Mouse (Mus musculus): ENCODE measurements around the gene Ppip5k1. TPM values are rescaled to one million over a fixed set of nuclear protein-coding genes. Genes with fewer than 3 reads are reported as not detected.
"Not testable (repeated sequence)": the region's sequence is repeated elsewhere in the genome, so short reads cannot be mapped to it uniquely, and the experiment has no call there.

Gene Ppip5k1
- polyA plus RNA-seq (2012; ENCODE audit: insufficient read depth, insufficient read length, missing spikeins) = 13.8 and 15.0 TPM in 2 replicates

DNA sequence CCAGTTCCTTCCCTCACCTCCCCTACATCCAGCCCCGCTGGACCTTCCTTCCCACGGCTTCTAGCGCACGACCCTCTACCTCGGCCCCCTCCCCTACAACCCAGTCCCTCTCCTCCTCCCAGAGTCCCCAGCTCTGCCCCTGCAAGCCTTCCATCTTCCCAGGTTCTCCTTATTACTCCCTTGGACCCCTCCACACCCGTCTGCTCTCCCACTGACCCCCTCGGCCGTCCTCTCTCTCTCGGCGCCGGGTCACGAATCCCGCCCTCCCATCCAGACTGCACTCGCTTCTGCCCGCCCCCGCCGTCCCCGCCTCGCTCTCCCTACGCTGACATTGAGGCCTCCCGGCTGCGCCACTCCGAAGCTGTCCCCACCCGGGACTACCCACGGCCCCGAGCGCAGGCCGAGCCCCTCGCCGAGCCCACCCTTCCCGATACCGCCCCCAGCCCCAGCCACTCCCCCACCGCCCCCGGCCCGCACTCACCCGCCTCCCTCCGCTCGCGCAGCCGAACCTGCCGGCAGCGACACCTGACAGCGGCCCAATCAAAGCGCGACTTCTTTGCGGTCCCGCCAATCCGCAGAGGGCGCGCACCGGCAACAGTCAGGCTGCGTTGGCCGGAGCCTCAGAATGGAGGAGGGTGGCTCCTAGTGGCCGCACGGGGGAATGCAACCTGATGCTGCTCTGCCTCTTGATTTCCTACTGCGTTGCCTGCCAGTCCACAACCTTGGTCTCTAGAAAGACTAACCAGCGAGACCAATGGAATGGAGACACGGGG, at the start of gene Ppip5k1:
Gene Ppip5k1, minus strand, starts transcription at position 577 of the 773 bp plus-strand sequence.
- no peak within 1 kb of the TSS for H3K27ac ChIP-seq (ENCODE audit: insufficient read depth, low read depth, low read length)
- TF ChIP-seq CTCF (IDR thresholded peaks at IDR 0.05; ENCODE audit: low read depth, low read length) = peak; percentile 32; the same call in 1 of the 2 replicates
- no peak for TF ChIP-seq POLR2A (IDR thresholded peaks at IDR 0.05; ENCODE audit: borderline replicate concordance, low read depth, low read length)
- H3K4me1 ChIP-seq (ENCODE audit: control insufficient read depth, insufficient read depth, low read length) = peaks cover 13% of the 10 kb centered on the region

DNA sequence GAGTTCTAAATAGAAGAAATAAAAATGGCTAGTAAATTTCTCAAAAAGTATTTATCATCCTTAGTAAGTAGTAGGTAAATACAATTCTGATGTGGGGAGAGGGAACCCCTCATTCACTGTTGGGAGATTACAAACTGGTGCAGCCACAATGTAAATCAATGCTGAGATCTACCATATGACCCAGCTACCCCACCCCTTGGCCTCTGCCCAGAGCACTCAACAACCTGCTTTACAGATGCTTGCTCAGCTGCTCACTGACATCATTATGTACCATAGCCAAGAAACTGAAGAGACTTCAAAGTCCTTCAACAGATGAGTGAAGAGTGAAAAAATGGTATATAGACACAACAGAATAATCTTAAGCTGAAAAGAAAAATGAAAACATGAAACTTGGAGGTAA, 48.1 kb upstream of the Ppip5k1 start:
- Histone ChIP-seq H3K4me1 (ENCODE audit: control insufficient read depth, insufficient read depth, low read length) (no peaks in the 10 kb centered on the region), H3K27ac (ENCODE audit: insufficient read depth, low read depth, low read length) (no peak overlapping the region), H3K4me3 (ENCODE audit: insufficient read depth, low read length) (no peak overlapping the region)
- no peak for TF ChIP-seq CTCF (IDR thresholded peaks at IDR 0.05; ENCODE audit: low read depth, low read length)
- TF ChIP-seq POLR2A (IDR thresholded peaks at IDR 0.05; ENCODE audit: borderline replicate concordance, low read depth, low read length) = no peak

More for the DNA sequence above, at the start of gene Ppip5k1:
- H3K4me3 ChIP-seq (ENCODE audit: insufficient read depth, low read length) = peak within 1 kb of the TSS; percentile 95

DNA sequence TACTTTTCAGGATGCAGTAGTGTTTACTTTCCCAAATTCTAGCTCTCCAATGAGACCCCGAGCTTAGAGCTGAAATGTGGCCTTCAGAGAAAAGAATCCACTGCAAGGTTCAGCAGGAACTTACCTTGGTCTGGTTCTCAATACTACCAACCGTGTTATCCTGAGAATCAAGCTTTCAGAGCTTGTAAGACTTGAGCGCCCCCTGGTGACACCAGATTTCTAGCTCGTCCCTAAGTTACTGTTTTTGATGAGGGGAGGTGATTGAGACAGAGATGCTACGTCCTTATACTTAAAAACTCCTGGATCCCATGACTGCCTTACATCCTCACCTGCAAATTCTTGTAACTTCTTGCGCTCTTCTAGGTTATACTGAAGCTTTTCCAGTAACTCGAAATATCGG, 41.4 kb upstream of the Ppip5k1 start:
- TF ChIP-seq CTCF (IDR thresholded peaks at IDR 0.05; ENCODE audit: low read depth, low read length) (no peak), POLR2A (IDR thresholded peaks at IDR 0.05; ENCODE audit: borderline replicate concordance, low read depth, low read length) (no peak)
- Histone ChIP-seq H3K4me1 (ENCODE audit: control insufficient read depth, insufficient read depth, low read length) (no peaks in the 10 kb centered on the region), H3K4me3 (ENCODE audit: insufficient read depth, low read length) (no peak overlapping the region), H3K27ac (ENCODE audit: insufficient read depth, low read depth, low read length) (no peak overlapping the region)

DNA sequence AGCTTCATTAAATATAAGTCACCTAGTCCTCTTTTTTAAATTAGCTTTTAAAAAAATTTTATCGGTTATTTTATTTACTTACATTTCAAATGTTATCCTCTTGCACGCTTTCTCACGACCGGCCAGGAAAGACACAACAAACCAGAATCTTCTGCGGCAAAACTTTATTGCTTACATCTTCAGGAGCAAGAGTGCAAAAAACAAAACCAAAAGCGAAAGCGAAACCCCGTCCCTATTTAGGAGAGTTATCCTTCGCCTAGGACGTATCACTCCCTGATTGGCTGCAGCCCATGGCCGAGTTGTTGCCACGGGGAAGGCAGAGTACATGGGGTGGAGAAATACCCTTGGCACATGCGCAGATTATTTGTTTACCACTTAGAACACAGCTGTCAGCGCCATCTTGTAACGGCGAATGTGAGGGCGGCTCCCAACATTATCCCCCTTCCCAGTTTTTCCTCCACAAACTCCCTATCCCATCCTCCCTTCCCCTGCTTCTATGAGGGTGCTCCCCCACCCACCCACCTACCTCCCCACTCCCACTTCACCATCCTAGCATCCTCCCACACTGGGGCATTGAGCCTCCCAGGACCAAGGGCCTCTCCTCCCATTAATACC, 31.9 kb upstream of the Ppip5k1 start, which contains the start of gene Strc:
Gene Strc, minus strand, starts transcription at position 208 of the 615 bp plus-strand sequence.
- not testable (repeated sequence) for H3K4me3 ChIP-seq (ENCODE audit: insufficient read depth, low read length); H3K27ac ChIP-seq (ENCODE audit: insufficient read depth, low read depth, low read length); H3K4me1 ChIP-seq (ENCODE audit: control insufficient read depth, insufficient read depth, low read length)

DNA sequence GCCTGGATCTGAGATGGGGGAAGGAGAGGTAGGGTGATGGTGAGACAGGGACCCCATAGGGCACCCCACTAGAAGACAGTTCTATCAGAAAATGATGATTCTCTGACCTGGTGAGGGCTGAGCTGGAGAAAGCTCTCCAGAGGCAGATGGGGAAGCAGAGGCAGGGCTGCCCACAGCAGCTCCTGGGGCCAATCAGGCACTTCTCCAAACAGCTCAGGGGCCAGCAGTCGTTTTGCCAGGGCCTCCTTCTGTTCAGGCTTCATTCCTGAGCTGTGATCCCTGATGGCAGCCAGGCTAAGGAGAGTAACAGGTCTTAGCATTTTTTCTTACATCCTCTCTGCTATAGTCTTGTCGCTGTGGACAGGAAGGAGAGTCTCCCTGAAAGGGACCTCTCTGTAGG, 19.6 kb upstream of the Ppip5k1 start:
- no peaks in the 10 kb centered on the region for H3K4me1 ChIP-seq (ENCODE audit: control insufficient read depth, insufficient read depth, low read length)
- TF ChIP-seq POLR2A (IDR thresholded peaks at IDR 0.05; ENCODE audit: borderline replicate concordance, low read depth, low read length) = no peak
- TF ChIP-seq CTCF (IDR thresholded peaks at IDR 0.05; ENCODE audit: low read depth, low read length) = no peak
- H3K27ac ChIP-seq (ENCODE audit: insufficient read depth, low read depth, low read length) = no peak overlapping the region
- no peak overlapping the region for H3K4me3 ChIP-seq (ENCODE audit: insufficient read depth, low read length)

DNA sequence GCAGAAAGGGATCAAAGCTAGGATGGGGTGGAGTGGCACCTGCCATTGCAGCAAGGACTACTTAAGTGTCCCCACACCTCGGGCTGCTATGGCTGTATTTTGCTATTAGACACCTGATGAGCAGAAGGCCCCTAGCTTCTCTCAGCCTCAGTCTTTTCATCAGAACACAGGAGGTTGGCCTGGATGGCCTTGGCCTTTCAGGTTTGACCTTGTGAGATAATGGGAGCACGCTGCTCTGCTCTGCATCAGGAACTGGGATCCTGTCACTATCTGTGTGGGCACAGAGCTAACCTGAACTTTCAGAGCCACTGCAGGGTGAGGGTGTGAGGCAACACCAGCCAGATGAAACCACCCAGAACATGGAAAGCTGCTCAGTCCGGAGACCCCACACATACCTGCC, 17.1 kb upstream of the Ppip5k1 start:
- Histone ChIP-seq H3K4me1 (ENCODE audit: control insufficient read depth, insufficient read depth, low read length) (no peaks in the 10 kb centered on the region), H3K4me3 (ENCODE audit: insufficient read depth, low read length) (no peak overlapping the region), H3K27ac (ENCODE audit: insufficient read depth, low read depth, low read length) (no peak overlapping the region)
- no peak for TF ChIP-seq CTCF (IDR thresholded peaks at IDR 0.05; ENCODE audit: low read depth, low read length)
- TF ChIP-seq POLR2A (IDR thresholded peaks at IDR 0.05; ENCODE audit: borderline replicate concordance, low read depth, low read length) = no peak

DNA sequence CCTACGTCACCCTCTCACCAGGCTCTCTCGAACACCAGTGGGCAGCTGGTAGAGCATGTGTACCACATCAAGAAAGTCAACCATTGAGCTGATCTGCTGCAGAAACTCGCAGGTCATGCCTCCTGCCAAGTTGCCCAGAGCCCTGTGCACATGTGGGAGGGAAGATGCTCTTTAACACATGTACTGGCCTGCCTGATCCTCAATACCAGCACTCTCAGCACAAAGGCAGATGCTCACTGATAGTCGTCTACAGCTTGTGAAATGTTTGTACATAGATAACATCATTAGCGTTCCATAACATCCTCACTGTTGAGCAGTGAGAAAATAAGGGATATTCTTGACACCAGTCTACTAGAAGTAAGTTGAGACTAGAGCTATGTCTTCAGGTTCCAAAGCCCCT, 15.7 kb upstream of the Ppip5k1 start:
- Histone ChIP-seq H3K4me3 (ENCODE audit: insufficient read depth, low read length) (no peak overlapping the region), H3K27ac (ENCODE audit: insufficient read depth, low read depth, low read length) (no peak overlapping the region)
- TF ChIP-seq CTCF (IDR thresholded peaks at IDR 0.05; ENCODE audit: low read depth, low read length) (no peak), POLR2A (IDR thresholded peaks at IDR 0.05; ENCODE audit: borderline replicate concordance, low read depth, low read length) (no peak)

DNA sequence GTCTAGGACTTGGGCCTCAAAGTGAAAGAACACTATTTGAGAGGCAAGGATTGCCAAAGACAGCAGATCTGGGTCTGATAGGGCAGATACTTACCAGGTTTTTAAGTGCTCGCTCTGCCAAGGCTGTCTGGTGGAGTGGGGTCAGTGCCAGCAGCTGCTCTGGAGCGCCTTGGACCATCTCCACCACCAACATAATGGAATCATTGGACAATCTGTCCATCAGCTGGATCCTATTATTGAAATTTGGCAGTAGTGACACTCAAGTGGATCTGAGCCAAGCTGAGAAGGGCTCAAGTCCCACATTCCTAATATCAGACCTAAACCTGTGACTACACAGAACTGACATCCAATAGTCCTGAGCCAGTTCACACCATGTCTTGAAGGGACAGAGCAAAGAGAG, 13.6 kb upstream of the Ppip5k1 start:
- H3K27ac ChIP-seq (ENCODE audit: insufficient read depth, low read depth, low read length) = no peak overlapping the region
- no peaks in the 10 kb centered on the region for H3K4me1 ChIP-seq (ENCODE audit: control insufficient read depth, insufficient read depth, low read length)
- TF ChIP-seq CTCF (IDR thresholded peaks at IDR 0.05; ENCODE audit: low read depth, low read length) (no peak), POLR2A (IDR thresholded peaks at IDR 0.05; ENCODE audit: borderline replicate concordance, low read depth, low read length) (no peak)
- no peak overlapping the region for H3K4me3 ChIP-seq (ENCODE audit: insufficient read depth, low read length)

More for the DNA sequence above, 15.7 kb upstream of the Ppip5k1 start:
- no peaks in the 10 kb centered on the region for H3K4me1 ChIP-seq (ENCODE audit: control insufficient read depth, insufficient read depth, low read length)

DNA sequence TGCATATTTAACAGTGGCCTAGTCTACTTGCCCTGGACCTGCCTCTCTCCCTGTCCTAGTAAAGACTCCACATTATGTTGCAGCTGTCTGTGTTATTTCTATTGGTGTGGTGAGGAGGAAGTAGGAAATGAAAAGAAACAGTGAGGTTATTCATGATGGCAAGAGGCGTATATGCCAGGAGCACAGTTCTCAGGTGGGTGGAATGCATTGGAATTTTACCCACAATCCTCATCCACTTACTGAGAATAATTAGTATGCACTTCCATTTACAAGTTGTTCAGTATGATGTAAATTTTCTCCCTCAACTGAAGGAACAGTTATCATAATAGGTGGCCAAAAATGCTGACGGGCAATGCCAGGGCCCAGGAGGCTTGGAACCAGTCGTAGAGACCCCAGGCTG, 8.5 kb upstream of the Ppip5k1 start:
- TF ChIP-seq CTCF (IDR thresholded peaks at IDR 0.05; ENCODE audit: low read depth, low read length) = no peak
- no peak for TF ChIP-seq POLR2A (IDR thresholded peaks at IDR 0.05; ENCODE audit: borderline replicate concordance, low read depth, low read length)
- Histone ChIP-seq H3K4me3 (ENCODE audit: insufficient read depth, low read length) (no peak overlapping the region), H3K4me1 (ENCODE audit: control insufficient read depth, insufficient read depth, low read length) (no peaks in the 10 kb centered on the region), H3K27ac (ENCODE audit: insufficient read depth, low read depth, low read length) (no peak overlapping the region)

DNA sequence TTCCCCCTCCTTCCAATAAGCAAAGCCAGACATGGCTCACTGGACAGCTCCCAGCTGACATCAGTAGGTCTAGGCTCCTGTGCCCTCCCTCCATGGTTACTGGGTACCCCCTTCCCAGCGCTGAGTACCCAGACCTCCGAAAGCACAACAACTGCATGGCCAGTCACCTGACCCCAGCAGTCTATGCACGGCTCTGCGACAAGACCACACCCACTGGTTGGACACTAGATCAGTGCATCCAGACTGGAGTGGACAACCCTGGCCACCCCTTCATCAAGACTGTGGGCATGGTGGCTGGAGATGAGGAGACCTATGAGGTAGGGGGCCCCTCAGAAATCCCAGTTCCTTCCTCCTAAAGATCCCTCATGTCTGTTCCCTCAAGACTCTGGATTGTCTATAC, 4.3 kb upstream of the Ppip5k1 start:
- no peak for TF ChIP-seq POLR2A (IDR thresholded peaks at IDR 0.05; ENCODE audit: borderline replicate concordance, low read depth, low read length)
- no peak for TF ChIP-seq CTCF (IDR thresholded peaks at IDR 0.05; ENCODE audit: low read depth, low read length)
- H3K4me1 ChIP-seq (ENCODE audit: control insufficient read depth, insufficient read depth, low read length) = no peaks in the 10 kb centered on the region
- no peak overlapping the region for H3K27ac ChIP-seq (ENCODE audit: insufficient read depth, low read depth, low read length)
- H3K4me3 ChIP-seq (ENCODE audit: insufficient read depth, low read length) = no peak overlapping the region
